Mouse (Mus musculus) cerebellum, adult 8-10 months (tissue): Measurements from ENCODE around the gene Gm20815.
"Not testable (repeated sequence)": the region's sequence is repeated elsewhere in the genome, so short reads cannot be mapped to it uniquely, and the experiment has no call there.

ENCODE experiments used
- DNase-seq: peaks from one replicate; pipeline ENCODE4 v3.0.0; 2022

Gm20815 gene

GRCm38 (mm10) chrY:8835069-8835468 lies at the start of gene Gm20815:
Gene Gm20815, minus strand, starts transcription at chrY:8835169.
- DNase-seq: not testable (repeated sequence)
